Mouse (Mus musculus) liver, embryonic 14.5 days (tissue): ENCODE data around the gene Cacnb4.

ENCODE experiments used
- CTCF ChIP-seq: IDR thresholded peaks from 2 replicates; pipeline ENCODE4 v1.5.1; 2016; ENCODE audit warnings: antibody characterized with exemption, low read depth, control low read depth
- EP300 ChIP-seq: IDR thresholded peaks from 2 replicates; pipeline ENCODE4 v1.6.1; 2016; ENCODE audit warnings: antibody characterized with exemption, low read depth

- TF ChIP-seq CTCF (no peak), EP300 (no peak)
Observed at GRCm38 (mm10) chr2:52602228-52602627, 74.4 kb downstream of the Cacnb4 start.
